Mouse (Mus musculus): ENCODE measurements around the gene Rbsn. TPM values are rescaled to one million over a fixed set of nuclear protein-coding genes. Genes with fewer than 3 reads are reported as not detected.

Rbsn gene
- polyA plus RNA-seq (2012; rRNA removed; ENCODE audit: low replicate concordance), result 7.6 and 11.0 TPM in 2 replicates

GRCm38 (mm10) chr6:92214773-92215449, at the start of gene Rbsn:
TSS of gene Rbsn (minus strand) at chr6:92214925.

GRCm38 (mm10) chr6:92244591-92244990, 29.9 kb upstream of the Rbsn start, which contains the start of gene Trh:
TSS of gene Trh (minus strand) at chr6:92244650.

GRCm38 (mm10) chr6:92183621-92184131, 31.0 kb downstream of the Rbsn start, which contains the start of gene Mrps25:
TSS of gene Mrps25 (minus strand) at chr6:92184033.

Other genes starting within 250 kb of the Rbsn start
- gene Fgd5, start 236.0 kb downstream of the Rbsn start, polyA plus RNA-seq (2012; rRNA removed; ENCODE audit: low replicate concordance), result 8.7 and 9.8 TPM in 2 replicates
- gene Nr2c2, start 123.5 kb downstream of the Rbsn start, polyA plus RNA-seq (2012; rRNA removed; ENCODE audit: low replicate concordance), result 13.0 and 24.0 TPM in 2 replicates
- 3.8 and 12.7 TPM in 2 replicates for gene Mrps25, start 30.9 kb downstream of the Rbsn start, polyA plus RNA-seq (2012; rRNA removed; ENCODE audit: low replicate concordance)
- not detected in 2 replicates for gene Trh, start 29.7 kb upstream of the Rbsn start, polyA plus RNA-seq (2012; rRNA removed; ENCODE audit: low replicate concordance)

Measured in mammary gland, adult 2 months (tissue).